Mouse (Mus musculus) urinary bladder, postnatal 14 days (tissue): ENCODE measurements at regions not wholly inside any gene's neighbourhood (a gene's known extent, or its start where the extent isn't known, plus 50 kb on each side); places are given as distances from the start of the nearest gene placed in this dataset.

Experiments used
- DNase-seq: peaks from one replicate; pipeline ENCODE4 v3.0.0; 2021; ENCODE audit warnings: low spot score

DNA sequence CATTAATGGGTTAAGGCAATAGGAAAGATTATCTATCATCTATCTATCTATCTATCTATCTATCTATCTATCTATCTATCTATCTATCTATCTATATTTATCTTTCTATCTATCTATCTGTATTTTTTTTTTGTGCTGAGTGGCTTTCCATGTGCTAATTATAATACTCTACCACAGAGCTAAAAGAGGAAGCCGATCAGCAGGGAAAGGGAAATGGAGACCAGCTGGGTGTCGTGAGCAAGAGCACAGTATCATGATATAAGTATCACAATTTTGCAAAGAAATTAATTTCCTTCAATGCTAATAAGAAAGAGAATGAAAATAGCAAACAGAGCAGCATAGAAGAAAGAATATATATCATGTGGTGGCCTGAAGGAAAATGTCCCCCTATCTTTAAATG lies 69.6 kb downstream of the Cldn1 start:
- no peak for DNase-seq

DNA sequence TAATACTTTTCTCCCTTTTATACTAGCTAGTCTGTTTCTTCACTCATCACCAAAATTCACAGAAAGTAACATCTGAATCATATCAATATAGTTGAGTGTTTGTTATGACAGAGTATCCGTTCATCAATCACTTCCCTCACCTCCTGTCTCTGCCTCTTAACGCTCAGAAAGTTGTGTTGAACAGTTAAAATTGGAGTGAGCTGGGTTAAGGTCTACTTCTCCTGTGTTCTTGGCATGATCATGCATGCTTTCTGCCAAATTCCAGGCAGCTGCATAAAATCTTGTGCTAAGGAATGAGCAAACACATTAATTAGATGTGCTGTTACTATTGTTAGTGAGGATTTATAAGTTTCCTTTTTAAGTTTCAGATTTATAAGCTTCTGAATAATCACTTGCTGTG lies 79.9 kb downstream of the Cldn1 start:
- peak; percentile 21 for DNase-seq

GRCm38 (mm10) chr16:26285627-26286026 lies 86.0 kb downstream of the Cldn1 start:
- DNase-seq: no peak

- DNase-seq: no peak
These were observed 86.9 kb downstream of the Cldn1 start for GRCm38 (mm10) chr16:26284713-26285112.

GRCm38 (mm10) chr16:26282418-26282817 lies 89.2 kb downstream of the Cldn1 start:
- DNase-seq: peak; percentile 5

- DNase-seq: no peak
These were observed 90.1 kb downstream of the Cldn1 start for GRCm38 (mm10) chr16:26281496-26281895.

DNA sequence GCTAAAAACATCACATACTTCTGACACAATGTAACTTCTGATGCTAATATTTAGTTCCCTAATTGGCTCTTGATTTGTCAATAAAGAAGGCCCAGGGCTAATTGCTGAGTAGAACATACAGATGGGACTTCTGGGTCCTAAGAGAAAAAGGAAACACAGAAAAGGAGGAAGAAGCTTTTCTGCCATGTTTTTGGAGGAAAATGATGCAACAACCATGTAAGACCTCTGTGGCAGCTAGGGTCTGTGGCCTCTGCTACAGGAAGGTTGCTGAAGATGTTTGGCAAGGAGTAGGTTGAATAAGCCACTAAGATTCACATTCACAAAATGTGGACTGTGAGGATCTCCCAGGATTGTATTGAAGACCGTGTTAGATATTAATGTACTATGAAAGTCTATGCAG lies 94.9 kb downstream of the Cldn1 start:
- no peak for DNase-seq

GRCm38 (mm10) chr16:26252824-26253223 lies 118.8 kb downstream of the Cldn1 start:
- no peak for DNase-seq

GRCm38 (mm10) chr16:26251698-26252097 lies 119.9 kb downstream of the Cldn1 start:
- peak; percentile 7 for DNase-seq

DNA sequence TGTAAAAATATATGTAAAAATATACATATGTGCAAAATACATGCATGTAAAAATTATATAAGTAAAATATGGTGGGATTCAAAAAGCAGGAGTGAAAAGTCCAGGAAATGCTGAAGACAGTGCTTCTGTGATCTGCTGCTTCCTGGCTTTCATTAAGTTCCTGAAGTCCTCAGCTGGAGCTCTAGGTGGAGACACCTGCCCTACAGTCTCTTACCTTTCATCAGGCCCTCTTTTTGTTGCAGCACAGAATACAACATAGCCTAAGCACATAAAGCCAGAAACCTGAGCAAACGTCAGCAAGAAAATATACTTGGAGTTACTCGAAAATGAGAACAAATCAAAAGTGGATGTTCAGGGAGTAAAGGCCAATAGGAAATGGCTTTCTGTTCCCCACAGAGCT lies 120.6 kb downstream of the Cldn1 start:
- DNase-seq: no peak

GRCm38 (mm10) chr16:26248939-26249338 lies 122.7 kb downstream of the Cldn1 start:
- no peak for DNase-seq

DNA sequence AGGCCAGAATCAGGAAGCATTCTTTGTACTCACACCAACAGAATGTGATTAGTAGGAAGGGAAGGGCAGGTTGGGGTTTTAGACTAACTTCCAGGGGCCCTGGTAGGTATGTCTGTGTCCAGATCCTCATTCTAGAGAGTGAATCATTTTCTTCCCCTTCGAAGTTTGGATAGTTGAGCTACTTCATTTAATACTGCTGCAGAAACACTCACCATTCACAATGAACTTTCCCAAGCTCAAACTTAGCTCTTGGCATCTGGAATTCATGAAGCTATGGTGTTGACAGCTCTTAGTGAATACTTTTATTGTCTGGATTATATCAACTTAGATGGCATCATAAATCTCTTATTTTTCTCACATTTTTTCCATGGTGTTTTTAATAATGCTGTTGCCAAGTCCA lies 123.7 kb downstream of the Cldn1 start:
- DNase-seq: no peak

DNA sequence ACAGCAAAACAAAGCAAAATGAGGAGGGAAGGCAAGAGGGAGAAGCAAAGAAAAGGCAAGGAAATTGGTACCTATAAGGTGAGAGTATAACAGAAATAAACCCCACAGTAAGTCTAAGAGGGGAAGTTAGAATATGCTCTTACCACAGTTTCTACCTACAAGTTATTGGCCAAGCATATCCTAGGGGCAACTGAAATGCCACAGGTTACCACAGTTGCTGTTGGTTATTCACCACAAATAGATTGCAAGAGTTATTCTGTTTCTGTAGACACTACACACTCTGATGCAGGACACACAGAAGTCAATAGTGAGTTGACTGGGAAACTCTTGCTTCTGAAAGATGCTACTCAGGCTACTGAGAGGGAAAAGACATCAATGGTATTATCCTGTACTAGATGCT lies 129.7 kb upstream of the P3h2 start:
- DNase-seq: no peak

DNA sequence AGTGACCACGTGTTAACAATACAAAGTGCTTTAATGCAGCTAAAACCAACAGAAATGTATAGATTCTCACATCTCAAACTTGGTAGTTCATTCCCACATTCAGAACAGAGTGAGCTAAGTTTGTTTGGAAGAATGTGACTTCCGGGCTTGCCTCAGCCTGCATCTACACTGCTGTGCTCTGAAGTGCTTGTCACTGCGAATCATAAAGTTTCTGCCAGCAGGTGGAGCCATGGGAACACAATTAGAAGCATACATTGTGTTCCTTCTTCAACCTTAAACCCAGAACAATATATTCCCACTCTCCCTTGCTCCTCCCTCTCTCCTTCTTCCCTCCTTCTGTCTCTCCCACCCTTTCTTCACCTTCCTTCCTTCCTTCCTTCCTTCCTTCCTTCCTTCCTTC lies 128.5 kb upstream of the P3h2 start:
- DNase-seq: peak; percentile 90

DNA sequence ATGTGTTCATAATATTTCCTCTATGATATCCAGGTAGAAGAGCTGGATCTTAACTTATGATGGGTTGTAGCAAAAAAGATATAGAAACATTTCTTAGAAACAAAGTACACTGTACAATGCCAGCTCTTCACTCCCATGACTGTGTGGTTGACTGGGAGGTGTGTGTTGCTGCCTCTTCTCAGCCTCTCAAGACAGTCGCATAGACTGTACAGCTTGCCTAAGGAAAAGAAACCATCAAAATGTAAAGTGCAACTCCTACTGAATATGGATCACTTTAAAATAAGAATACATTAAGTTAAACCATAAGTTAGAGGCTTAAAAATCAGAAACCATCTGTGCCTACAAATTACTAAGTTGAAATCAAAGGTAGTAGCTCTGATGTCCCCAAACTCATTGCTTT lies 125.5 kb upstream of the P3h2 start:
- no peak for DNase-seq

DNA sequence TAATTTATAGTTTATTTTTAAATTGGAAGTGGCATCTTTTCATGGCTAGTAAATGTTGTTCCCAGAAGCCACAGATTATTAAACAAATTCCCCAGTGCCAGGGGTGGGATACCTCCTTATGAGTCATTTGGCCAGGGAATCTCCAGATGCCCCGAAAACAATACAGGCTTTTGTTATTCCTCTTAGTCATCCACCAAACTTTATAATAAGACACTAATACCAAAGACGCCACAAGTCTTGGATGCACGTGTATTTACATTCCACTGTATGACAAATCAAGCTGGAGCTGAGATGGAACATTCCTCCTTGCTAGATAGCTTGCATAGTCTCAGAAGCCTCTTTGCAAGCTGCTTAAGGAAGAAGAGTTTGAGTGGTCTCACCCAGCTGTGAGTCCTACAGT lies 105.8 kb upstream of the P3h2 start:
- DNase-seq: no peak

- DNase-seq: no peak
These were observed 93.5 kb upstream of the P3h2 start for GRCm38 (mm10) chr16:26199125-26199524.

DNA sequence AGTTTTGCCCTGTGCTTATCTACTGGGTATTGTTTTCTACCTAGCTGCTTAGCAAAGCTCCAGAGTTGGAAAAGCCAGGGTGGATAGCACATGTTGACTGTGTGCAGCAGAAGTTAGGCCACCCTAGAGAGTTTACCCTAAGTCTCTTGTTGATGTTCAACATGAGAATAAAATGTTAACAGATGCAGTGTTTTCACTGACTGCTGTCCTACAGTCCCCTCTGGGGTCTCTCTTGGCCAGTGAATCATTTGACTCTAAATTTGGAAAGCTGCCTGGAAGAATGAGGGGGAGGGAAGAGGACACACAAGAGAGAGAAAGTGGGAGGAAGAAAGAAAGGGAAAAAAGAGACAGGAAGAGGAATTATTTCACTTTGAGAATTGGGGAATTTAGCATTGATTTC lies 90.8 kb upstream of the P3h2 start:
- no peak for DNase-seq

- no peak for DNase-seq
These were observed 80.0 kb upstream of the P3h2 start for GRCm38 (mm10) chr16:26185288-26186281.

DNA sequence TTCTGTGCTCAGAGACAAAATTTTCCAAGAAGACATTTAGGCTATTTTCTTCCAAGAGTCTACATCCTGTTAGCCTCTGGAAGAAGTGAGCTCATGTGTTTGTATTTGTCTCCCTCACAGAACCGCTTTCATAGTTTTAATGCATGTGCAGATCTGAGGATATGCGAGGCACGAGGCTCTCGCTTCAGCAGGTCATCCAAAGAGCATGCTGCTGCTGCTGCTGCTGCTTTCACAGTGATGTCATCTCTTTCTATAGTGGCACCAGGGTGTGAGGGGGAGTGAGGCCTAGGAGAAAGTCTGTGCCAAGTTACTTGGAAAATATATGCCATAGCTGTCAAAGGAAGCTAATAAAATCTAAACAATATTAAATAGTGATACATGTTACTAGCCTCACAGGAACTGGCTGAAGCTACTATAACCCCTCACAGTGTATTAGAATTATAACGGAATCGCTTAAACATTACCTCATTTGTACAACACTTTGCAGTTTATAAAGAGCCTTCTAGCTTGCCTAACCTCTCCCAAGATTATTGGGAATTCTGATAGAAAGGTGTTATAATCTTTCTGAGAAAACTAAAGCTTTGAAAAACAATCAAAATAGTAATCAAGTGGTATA lies 79.2 kb upstream of the P3h2 start:
- DNase-seq: no peak

DNA sequence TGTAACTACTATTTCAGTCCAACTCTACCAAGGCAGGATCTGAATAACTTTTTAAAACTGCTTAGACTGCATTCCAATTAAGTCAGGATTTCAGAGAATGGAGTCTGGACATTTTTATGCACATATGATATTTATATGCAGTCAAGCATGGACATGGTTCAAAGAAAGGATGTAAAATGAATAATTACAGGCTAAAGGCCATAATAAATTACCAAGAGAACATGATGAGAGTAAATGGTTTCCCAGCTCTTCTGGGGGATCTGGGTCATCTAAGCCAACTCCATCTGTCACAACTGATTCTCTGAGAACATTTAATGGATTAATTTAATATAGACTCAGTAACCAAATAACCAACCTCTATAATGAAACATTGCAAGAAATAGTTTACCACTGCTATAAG lies 77.9 kb upstream of the P3h2 start:
- no peak for DNase-seq

DNA sequence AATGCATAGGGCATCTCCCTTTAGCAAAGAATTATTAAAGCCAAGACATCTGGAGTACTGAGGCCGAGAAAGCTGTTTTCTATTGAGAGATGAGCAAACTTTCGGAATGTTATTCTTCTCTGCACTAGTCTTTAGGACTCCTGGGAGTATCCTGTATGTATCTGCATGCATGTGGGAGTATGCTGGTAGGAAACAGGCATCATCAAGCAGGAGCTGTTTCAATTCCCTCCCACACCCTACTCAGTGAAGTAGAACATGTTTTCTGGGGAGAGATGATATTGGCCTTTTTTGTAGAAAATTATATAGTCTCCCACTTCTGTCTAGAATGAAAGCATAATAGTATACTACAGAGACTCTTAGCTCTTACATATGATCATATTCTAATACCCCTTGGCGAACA lies 76.1 kb upstream of the P3h2 start:
- no peak for DNase-seq

GRCm38 (mm10) chr16:26171441-26171840 lies 65.9 kb upstream of the P3h2 start:
- DNase-seq: no peak

DNA sequence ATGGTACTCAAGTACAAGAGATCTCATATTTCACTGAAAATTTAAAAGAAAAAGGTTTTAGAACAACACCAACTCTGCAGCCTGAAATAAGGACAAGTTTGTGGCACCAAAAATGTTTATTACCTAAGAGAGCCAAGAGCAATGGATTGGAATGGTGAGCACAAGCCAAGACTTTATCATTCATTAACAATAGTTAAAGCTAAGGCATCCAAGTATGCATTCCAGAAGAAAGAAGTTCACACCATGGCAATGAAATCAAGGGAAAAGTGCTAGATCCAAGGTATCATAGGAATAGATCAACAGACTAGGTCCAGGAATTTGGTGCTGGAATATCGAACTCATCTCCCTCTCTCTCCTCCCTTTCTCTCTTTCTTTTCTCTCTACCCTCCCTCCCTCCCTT lies 63.8 kb upstream of the P3h2 start:
- no peak for DNase-seq
